ENCODE assay signal across 9 mouse cellular contexts in the genomic region with DNA sequence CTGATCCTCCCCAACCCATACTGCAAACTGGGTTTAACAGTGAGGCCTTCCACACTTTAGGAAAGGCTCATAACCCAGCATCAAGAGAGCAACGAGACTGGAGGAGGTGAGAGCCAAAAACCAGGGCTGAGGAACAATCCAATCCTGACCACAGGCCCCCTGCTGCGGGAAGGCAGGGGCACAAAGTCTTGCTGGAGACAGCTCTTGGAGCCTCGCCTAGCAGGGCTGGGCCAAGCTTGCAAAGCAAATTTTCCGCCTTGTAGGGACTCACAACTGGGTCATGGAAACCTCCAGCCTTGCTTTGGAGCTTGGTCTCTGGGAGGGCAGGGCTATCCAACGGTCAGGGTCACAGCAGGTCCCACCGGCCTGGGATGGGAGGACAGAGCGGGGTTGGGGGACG. TPM values are rescaled to one million over a fixed set of nuclear protein-coding genes. Genes with fewer than 3 reads are reported as not detected.
DNase-seq lines count a peak whose midpoint lies in the region; ATAC-seq and TF ChIP-seq lines count a peak whose summit lies in the region.
"Had no signal": no experiment of that assay in that cellular context is flagged by ENCODE, and none has a peak within 500 bp of the region (broad histone marks: within the 10 kb centered on the region; RNA-seq: fewer than 3 reads in every experiment).

No protein-coding gene starts in this region.

- no peak for ATAC-seq in kidney, embryonic 14.5 days (ENCODE audit: low FRiP score, low TSS enrichment)
- no peak for ATAC-seq in embryonic facial prominence, embryonic 13.5 days (ENCODE audit: insufficient number of reproducible peaks, insufficient read depth, low FRiP score, low TSS enrichment, low read depth)

- H3K9me3 ChIP-seq in kidney, embryonic 14.5 days (ENCODE audit: control insufficient read depth, low read length): no peaks in the 10 kb centered on the region
- no peaks in the 10 kb centered on the region for H3K9me3 ChIP-seq in embryonic facial prominence, embryonic 13.5 days

- no peak overlapping the region for H3K4me3 ChIP-seq in kidney, adult 2 months (ENCODE audit: insufficient read depth, low read depth, low read length)
- H3K4me3 ChIP-seq in kidney, embryonic 14.5 days (ENCODE audit: low read length): no peak overlapping the region
- no peak overlapping the region for H3K4me3 ChIP-seq in embryonic facial prominence, embryonic 13.5 days
- H3K4me3 ChIP-seq in thymus, adult 2 months (ENCODE audit: control insufficient read depth, insufficient read depth, low read length): no peak overlapping the region

- TF ChIP-seq POLR2A in kidney, adult 2 months (IDR thresholded peaks at IDR 0.05; ENCODE audit: low read depth, low read length): no peak
- TF ChIP-seq POLR2A in thymus, adult 2 months (IDR thresholded peaks at IDR 0.05; ENCODE audit: control insufficient read depth, extremely low read depth, insufficient read depth, low read length, poor library complexity): no peak

- H3K9ac ChIP-seq in kidney, embryonic 14.5 days (ENCODE audit: low read depth, low read length): no peak overlapping the region
- H3K9ac ChIP-seq in embryonic facial prominence, embryonic 13.5 days: peak overlapping the region; percentile 27; the same call in 1 of the 2 replicates

- 74% methylated on average over 8 of the region's 8 CpGs for WGBS in kidney, adult 2 months
- 79% methylated on average over 8 of the region's 8 CpGs for WGBS in kidney, embryonic 14.5 days
- WGBS in embryonic facial prominence, embryonic 13.5 days: 53% methylated on average over 8 of the region's 8 CpGs
- 80% methylated on average over 8 of the region's 8 CpGs for WGBS in thymus, adult 2 months

- peak; percentile 86 for DNase-seq in kidney, adult 2 months
- DNase-seq in ZHBTc4 (ENCODE audit: low read depth, low spot score): peak; percentile 76
- peak; percentile 45 to 54 for DNase-seq in layer of hippocampus, postnatal 10 days (ENCODE audit: low spot score in 2 of 2)
- DNase-seq in spleen, postnatal 4 days (ENCODE audit: low spot score in 2 of 2): no peak
- DNase-seq in thymus, adult 2 months: no peak
- DNase-seq in thymus, postnatal 0 days (ENCODE audit: low spot score): no peak

- no peaks in the 10 kb centered on the region for H3K4me1 ChIP-seq in kidney, adult 2 months (ENCODE audit: control insufficient read depth, insufficient read depth, low read length)
- peaks cover 11% of the 10 kb centered on the region for H3K4me1 ChIP-seq in kidney, embryonic 14.5 days (ENCODE audit: control insufficient read depth, insufficient read depth, low read length)
- peaks cover 81% of the 10 kb centered on the region for H3K4me1 ChIP-seq in embryonic facial prominence, embryonic 13.5 days
- H3K4me1 ChIP-seq in thymus, adult 2 months (replicated peaks; ENCODE audit: control insufficient read depth, insufficient read depth, low read length): no peaks in the 10 kb centered on the region

- TF ChIP-seq CTCF in kidney, adult 2 months (conservative IDR thresholded peaks at IDR 0.05; ENCODE audit: insufficient read depth, insufficient read length, low read depth, low read length): no peak
- TF ChIP-seq CTCF in thymus, adult 2 months (IDR thresholded peaks at IDR 0.05; ENCODE audit: borderline replicate concordance, control insufficient read depth, extremely low read depth, insufficient read depth, low read length, poor library complexity): no peak

- no peak overlapping the region for H3K27ac ChIP-seq in kidney, adult 2 months (ENCODE audit: insufficient read depth, low read depth, low read length)
- H3K27ac ChIP-seq in kidney, embryonic 14.5 days (ENCODE audit: low read depth, low read length): no peak overlapping the region
- peak overlapping the region; percentile 94 for H3K27ac ChIP-seq in embryonic facial prominence, embryonic 13.5 days
- H3K27ac ChIP-seq in thymus, adult 2 months (ENCODE audit: control insufficient read depth, insufficient read depth, low read length): no peak overlapping the region
- H3K27ac ChIP-seq: kidney, postnatal 0 days had no signal

- H3K36me3 ChIP-seq in kidney, adult 2 months (ENCODE audit: control insufficient read depth, insufficient read depth, low read length): no peaks in the 10 kb centered on the region
- H3K36me3 ChIP-seq in kidney, embryonic 14.5 days (ENCODE audit: control insufficient read depth, insufficient read depth, low read length): no peaks in the 10 kb centered on the region
- 0 out of 2 replicates have a peak, but pooled peaks cover 4% of the 10 kb centered on the region for H3K36me3 ChIP-seq in embryonic facial prominence, embryonic 13.5 days
- H3K36me3 ChIP-seq in thymus, adult 2 months (ENCODE audit: control insufficient read depth, insufficient read depth, low read length): no peaks in the 10 kb centered on the region

- H3K4me2 ChIP-seq in kidney, embryonic 14.5 days (replicated peaks; ENCODE audit: low read depth, low read length): no peak overlapping the region
- no peak overlapping the region for H3K4me2 ChIP-seq in embryonic facial prominence, embryonic 13.5 days

- H3K27me3 ChIP-seq in kidney, adult 2 months (replicated peaks; ENCODE audit: control insufficient read depth, insufficient read depth, low read length): no peaks in the 10 kb centered on the region
- no peaks in the 10 kb centered on the region for H3K27me3 ChIP-seq in kidney, embryonic 14.5 days (ENCODE audit: control insufficient read depth, insufficient read depth, low read length)
- H3K27me3 ChIP-seq in embryonic facial prominence, embryonic 13.5 days: no peaks in the 10 kb centered on the region
- no peaks in the 10 kb centered on the region; the same call in 1 of the 2 replicates for H3K27me3 ChIP-seq in thymus, adult 2 months (ENCODE audit: control insufficient read depth, insufficient read depth, low read length)

RNA-seq across cellular contexts. Expression of a gene that starts 36.1 kb away (rescaled TPM):
- polyA plus RNA-seq in kidney, adult 2 months (2012; rRNA removed): 4.7 and 6.7 TPM in 2 replicates
- 15.3 and 20.1 TPM in 2 replicates for polyA plus RNA-seq in kidney, embryonic 14.5 days (2014; fragmentation: Nextera tagmentation; extraction: Ambion mirVana)
- 103 and 107 TPM in 2 replicates for polyA plus RNA-seq in embryonic facial prominence, embryonic 13.5 days (2015; fragmentation: Nextera tagmentation; extraction: Ambion mirVana)
- 1 to 10 TPM; 2.5 to 3.9 TPM for total RNA-seq in layer of hippocampus, postnatal 10 days (2021)
- polyA plus RNA-seq in thymus, adult 2 months (2012; rRNA removed): 2.2 and 2.5 TPM in 2 replicates
- 0.60 and 0.91 TPM in 2 replicates for polyA plus RNA-seq in thymus, postnatal 0 days (2015; fragmentation: Nextera tagmentation; extraction: Ambion mirVana)

RNA-seq across cellular contexts. Expression of a gene that starts 40.7 kb away (rescaled TPM):
- polyA plus RNA-seq in kidney, adult 2 months (2012; rRNA removed): 24.5 and 35.2 TPM in 2 replicates
- polyA plus RNA-seq in kidney, embryonic 14.5 days (2014; fragmentation: Nextera tagmentation; extraction: Ambion mirVana): 29.7 and 33.3 TPM in 2 replicates
- polyA plus RNA-seq in embryonic facial prominence, embryonic 13.5 days (2015; fragmentation: Nextera tagmentation; extraction: Ambion mirVana): 39.5 and 47.3 TPM in 2 replicates
- total RNA-seq in layer of hippocampus, postnatal 10 days (2021): 10 to 100 TPM; 34.9 to 36.1 TPM
- polyA plus RNA-seq in thymus, adult 2 months (2012; rRNA removed): 97.6 and 103 TPM in 2 replicates
- 37.8 and 44.3 TPM in 2 replicates for polyA plus RNA-seq in thymus, postnatal 0 days (2015; fragmentation: Nextera tagmentation; extraction: Ambion mirVana)

RNA-seq across cellular contexts. Expression of a gene that starts 58.8 kb away (rescaled TPM):
- 36.3 and 45.2 TPM in 2 replicates for polyA plus RNA-seq in kidney, adult 2 months (2012; rRNA removed)
- polyA plus RNA-seq in kidney, embryonic 14.5 days (2014; fragmentation: Nextera tagmentation; extraction: Ambion mirVana): 6.1 and 7.2 TPM in 2 replicates
- polyA plus RNA-seq in embryonic facial prominence, embryonic 13.5 days (2015; fragmentation: Nextera tagmentation; extraction: Ambion mirVana): 15.8 and 19.8 TPM in 2 replicates
- total RNA-seq in layer of hippocampus, postnatal 10 days (2021): 1 to 10 TPM; 5.7 to 6.6 TPM
- 10.1 and 12.3 TPM in 2 replicates for polyA plus RNA-seq in thymus, adult 2 months (2012; rRNA removed)
- polyA plus RNA-seq in thymus, postnatal 0 days (2015; fragmentation: Nextera tagmentation; extraction: Ambion mirVana): 3.2 and 3.4 TPM in 2 replicates

Comparison
In these comparisons a context has a peak if more than half of its experiments do, and no peak if none do; other contexts are left out.
1. DNase-seq: peak in kidney, adult 2 months (single experiment), ZHBTc4 (single experiment) and layer of hippocampus, postnatal 10 days (2 of 2); none in spleen, postnatal 4 days (0 of 2), thymus, adult 2 months (single experiment) and thymus, postnatal 0 days (single experiment).